Mouse (Mus musculus) heart, postnatal 0 days (tissue): ENCODE results near the gene Misp.

Source experiments
- CTCF ChIP-seq: IDR thresholded peaks from 2 replicates; pipeline ENCODE4 v1.5.1; 2016; ENCODE audit warnings: antibody characterized with exemption, control low read depth, low read depth
- EP300 ChIP-seq: IDR thresholded peaks from 2 replicates; pipeline ENCODE4 v1.6.1; 2016; ENCODE audit warnings: antibody characterized with exemption, low read depth

GRCm38 (mm10) chr10:79856704-79857451 lies 36.1 kb downstream of the Misp start:
- no peak for TF ChIP-seq CTCF
- TF ChIP-seq EP300 = 0 out of 2 replicates have a peak, but pooled peaks have one; percentile 10
